Mouse (Mus musculus) mouse embryonic stem cell (cell line): ENCODE measurements at regions not wholly inside any gene's neighbourhood (a gene's known extent, or its start where the extent isn't known, plus 50 kb on each side); places are given as distances from the start of the nearest gene placed in this dataset.

Source experiments
- in situ Hi-C, 2 experiments: fragments of 300-500 bp; cut with MboI; formaldehyde crosslinking; loops; 1 replicate in 1 of 2; 3 replicates in 1 of 2; pipeline ENCODE4 v1.14.3; 2019 to 2020; ENCODE audit warnings: low sequenced_read_pairs in 2 of 2, low pct_unique_long_range_greater_than_20kb in 1 of 2, mixed read lengths in 1 of 2; ENCODE audit not compliant: unreplicated experiment in 1 of 2

GRCm38 (mm10) chr15:74461935-74462334, 174.2 kb downstream of the Mroh4 start:
- in situ Hi-C loops = no loop called here

- in situ Hi-C loops = no loop called here
Measured at GRCm38 (mm10) chr15:74459345-74459975, 176.7 kb downstream of the Mroh4 start.

DNA sequence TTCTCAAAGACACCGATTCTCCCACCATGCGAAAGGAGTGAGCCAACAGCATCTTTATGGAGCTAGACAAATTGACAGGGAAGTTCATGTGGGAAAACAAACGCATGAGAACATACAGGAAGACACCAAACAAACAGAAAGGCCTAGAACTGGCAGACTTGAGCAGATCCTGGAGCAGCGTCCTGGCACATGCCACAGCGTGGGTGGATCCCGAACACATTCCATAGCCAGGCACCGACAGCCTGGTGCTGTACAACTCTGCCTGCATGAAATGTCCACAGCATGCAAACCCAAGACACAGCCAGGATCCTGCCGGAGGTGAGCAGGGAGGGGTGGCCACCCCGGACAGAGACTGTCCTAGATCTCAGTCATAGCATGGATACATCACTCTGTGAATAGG, 177.2 kb downstream of the Mroh4 start:
- in situ Hi-C loops = no loop called here

GRCm38 (mm10) chr15:74457965-74458364, 178.2 kb downstream of the Mroh4 start:
- in situ Hi-C loops = no loop called here

- in situ Hi-C loops = no loop called here
Measured at GRCm38 (mm10) chr15:74456675-74457040, 179.5 kb downstream of the Mroh4 start.

DNA sequence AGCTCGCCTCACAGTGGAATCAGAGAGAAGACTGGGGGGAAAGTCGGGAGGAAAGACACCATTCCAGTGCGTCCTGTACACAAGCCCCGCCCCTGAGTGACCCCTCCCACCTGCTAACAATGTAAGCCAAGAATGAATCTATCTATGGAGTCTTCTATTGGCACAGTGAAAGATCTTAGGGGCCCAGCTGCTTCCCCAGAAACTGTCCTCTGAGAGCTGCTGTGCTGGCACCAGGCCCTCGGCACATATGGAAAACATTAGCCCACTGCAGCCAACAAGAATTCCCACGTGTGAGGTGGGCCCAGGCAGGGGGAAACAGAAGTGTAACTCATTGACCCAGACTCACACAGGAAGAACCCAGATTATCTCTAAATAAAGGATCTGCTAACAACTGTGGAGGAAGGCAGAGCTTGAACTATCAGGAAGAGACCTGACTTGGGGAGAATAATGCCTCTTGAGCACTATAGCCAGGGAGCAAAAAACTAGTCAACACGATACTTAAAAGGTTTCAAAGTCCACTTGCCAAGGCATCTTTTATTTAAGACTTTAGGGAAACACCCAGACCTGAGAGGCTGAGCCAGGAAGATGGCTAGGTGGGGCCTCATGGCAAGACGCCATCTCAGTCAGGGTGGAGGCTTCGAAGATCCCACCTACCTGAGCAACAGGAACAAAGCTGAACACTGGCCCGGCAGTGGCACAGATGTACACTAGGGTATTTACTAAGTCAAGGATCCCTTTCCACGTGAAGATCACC, 180.1 kb downstream of the Mroh4 start:
- in situ Hi-C loops = no loop called here

- in situ Hi-C loops = no loop called here
Measured at GRCm38 (mm10) chr15:74454543-74454942, 181.6 kb downstream of the Mroh4 start.

GRCm38 (mm10) chr15:74453810-74454209, 182.3 kb downstream of the Mroh4 start:
- in situ Hi-C loops = no loop called here

DNA sequence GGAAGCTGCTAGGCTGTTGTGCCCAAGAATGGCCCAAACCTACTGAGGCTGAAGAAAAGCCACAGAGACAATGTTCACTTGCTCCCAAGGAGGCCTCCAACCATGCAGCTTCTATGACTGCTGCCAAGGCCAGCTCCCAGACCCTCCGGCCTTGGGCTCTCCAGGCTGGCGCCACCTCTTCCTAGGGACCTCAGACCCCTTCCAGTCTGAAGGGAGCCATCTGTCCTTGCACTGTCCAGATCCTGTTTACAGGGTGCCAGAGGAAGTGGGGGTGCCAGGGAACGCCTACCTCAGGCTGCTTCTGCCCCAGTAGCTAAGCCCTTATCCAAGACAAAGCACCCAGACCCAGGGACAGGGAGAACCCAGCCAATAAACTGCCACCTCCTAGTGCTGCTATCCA, 183.7 kb downstream of the Mroh4 start:
- in situ Hi-C loops = no loop called here

DNA sequence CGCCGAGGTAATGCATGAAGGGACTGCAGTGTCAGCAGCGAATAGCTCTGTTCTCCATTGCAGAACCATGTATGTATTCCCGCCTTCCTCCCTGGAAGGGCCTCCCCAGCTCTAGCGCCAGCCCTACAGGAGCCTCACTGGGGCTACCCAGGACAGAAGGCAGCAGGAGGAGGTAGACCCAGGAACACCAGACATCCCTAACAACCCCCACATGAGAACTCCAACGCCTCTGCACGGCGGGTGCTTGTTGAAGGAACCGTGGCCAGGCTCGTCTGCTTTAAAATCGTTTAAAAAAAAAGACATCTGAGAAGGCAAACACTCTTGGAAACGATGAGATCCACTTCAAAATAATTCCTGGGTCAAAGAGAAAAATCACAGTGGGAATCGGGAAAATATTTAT, 194.3 kb downstream of the Mroh4 start:
- in situ Hi-C loops = no loop called here

GRCm38 (mm10) chr15:74426989-74427388, 209.2 kb downstream of the Mroh4 start:
- in situ Hi-C loops = no loop called here

DNA sequence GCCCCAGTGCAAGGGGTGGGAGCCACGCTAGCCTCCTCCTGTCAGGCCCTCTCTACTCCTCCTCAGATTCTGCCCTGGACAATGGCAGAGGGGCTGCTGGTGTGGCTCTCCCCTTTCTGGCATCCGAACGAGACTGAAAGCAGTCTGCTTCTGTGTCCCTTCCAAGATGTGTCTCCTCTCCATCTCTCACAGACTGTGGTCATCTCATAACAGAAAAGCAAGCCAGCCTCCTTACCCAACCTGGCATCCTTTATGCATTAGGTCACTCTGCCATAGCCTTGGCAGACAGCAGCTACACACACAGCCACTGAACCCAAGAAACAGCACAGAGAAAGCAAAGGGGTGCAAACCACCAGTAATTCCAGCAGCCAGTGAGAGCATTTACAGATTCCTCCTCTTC, 213.2 kb downstream of the Mroh4 start:
- in situ Hi-C loops = no loop called here

DNA sequence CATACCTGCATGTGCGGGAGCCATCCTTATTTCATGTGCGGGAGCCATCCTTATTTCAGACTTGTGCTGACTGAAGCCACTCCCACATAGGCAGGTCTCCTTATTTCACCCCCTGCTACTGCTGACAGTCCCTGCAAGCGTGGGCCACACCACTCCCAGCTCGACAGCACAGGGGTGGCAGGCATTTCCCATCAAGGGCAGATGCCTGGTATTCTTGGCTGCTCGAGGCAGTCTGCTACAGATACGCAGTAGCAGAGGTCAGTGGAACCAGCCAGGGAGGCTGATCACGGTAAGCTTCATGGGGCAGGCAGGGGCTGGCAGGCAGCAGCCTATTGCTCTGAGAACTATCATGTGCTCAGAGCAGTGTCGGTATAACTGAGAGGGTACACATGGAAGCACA, 215.6 kb downstream of the Mroh4 start:
- in situ Hi-C loops = no loop called here

DNA sequence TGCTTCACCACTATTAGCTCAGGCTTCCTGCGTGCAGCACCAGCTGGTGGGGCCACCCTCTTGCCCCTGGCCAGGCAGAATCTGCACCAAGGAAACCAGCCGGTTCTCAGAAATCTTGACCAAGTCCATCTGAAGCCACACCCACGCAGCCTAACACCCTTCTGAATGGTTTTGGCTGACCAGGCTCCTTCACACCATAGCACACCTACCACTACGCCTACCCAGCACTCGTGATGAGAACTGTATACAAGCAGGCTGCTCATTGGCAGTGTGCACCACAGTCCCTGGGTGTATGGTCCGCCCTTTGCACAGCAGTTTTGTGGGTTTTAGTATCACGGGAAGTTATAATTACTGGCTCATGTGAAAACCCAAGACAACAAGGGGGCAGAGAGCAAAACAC, 217.5 kb downstream of the Mroh4 start:
- in situ Hi-C loops = no loop called here

DNA sequence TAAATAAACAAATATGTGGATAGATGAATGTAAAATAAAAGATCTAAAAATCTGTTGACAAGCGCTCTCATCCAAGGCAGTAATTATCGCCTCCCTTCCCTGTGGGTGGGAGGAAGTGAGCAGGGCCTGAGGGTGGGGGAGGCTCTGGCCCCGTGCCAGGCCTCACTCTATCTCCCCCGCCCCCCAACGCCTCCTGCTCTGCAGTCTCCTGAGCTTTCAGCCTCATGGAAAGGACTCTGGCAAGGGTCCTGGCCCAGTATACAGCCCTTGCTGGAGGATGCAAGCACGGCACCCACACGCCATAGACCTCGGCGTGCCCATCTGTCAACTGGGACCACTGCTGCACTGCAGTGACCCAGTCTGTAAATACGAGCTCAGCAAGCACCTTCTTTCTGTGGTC, 222.9 kb downstream of the Mroh4 start:
- in situ Hi-C loops = no loop called here

DNA sequence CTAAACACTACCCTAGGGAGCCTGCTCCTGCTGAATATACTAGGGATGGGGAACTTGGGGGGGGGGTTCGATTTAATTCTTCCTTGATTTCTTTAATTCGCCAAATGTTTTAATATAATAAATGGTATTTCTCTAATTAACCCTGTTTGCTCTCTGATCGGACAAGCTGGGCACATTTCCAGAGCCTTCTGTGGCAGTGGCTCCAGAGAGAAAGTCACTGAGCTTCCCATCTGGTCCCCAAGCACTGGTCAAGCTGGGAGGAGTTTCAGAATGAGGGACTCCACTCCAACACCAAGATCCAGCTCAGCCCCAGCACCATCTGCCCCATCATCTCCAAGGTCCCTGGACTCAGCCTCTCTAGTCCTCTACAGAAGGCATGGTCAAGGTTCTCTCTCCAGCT, 223.9 kb downstream of the Mroh4 start:
- in situ Hi-C loops = no loop called here

- in situ Hi-C loops = no loop called here
Measured at GRCm38 (mm10) chr15:74411097-74411496, 225.1 kb downstream of the Mroh4 start.

DNA sequence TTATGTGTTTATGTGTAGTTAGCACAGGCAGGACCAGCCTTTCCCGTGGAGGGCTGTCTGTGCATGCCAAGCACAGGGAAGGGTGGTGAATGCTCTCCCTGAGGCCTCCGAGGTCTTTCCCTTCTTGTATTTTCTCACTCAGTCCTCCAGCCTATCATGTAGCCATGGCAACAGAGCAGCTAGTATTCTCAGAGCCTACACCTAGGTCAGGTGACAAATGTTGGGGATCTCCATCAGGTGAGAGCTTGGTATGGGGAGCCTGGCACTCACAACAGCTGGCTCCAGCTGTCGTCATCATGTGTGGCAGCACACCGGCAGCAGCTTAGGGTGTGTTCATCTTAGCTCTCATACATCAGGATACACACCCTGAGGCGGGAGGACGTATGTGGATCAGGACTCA, 231.3 kb downstream of the Mroh4 start:
- in situ Hi-C loops = no loop called here

GRCm38 (mm10) chr15:74401275-74401674, 234.9 kb downstream of the Mroh4 start:
- in situ Hi-C loops = no loop called here

DNA sequence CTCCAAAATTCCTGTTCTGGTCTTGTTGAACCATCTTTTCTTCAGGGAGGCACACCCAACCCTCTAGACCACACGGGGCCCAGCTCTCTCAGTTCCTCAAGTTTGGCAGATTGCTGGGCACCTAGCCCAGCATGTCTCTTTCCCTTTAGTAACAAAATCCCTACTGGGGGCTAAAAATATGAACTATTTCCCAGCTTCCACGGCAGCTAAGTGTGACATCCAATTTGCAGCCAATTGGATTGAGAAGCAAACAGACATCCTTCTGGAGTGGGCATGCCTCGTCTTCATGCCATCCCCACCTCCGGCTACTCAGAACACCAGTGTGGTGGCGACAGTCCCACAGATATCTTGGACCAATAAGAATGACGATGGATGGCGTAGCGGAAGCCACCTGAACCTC, 240.1 kb downstream of the Mroh4 start:
- in situ Hi-C loops = no loop called here
